Mouse (Mus musculus) limb, embryonic 10.5 days (tissue): Measurements from ENCODE around the gene Tmem38a. TPM values are rescaled to one million over a fixed set of nuclear protein-coding genes. Genes with fewer than 3 reads are reported as not detected.

Source experiments
- DNase-seq: peaks from one replicate; pipeline ENCODE4 v3.0.0-alpha.2; 2017; ENCODE audit warnings: low spot score
- H3K27ac ChIP-seq: fragments of 300-500 bp; sonication (generic); 2 replicates; pipeline ENCODE4 v1.5.1; 2016; ENCODE audit warnings: mild to moderate bottlenecking
- H3K27me3 ChIP-seq: fragments of 300-500 bp; sonication (generic); 2 replicates; pipeline ENCODE4 v1.6.1; 2016; ENCODE audit warnings: low read depth, mild to moderate bottlenecking; ENCODE audit not compliant: poor library complexity, severe bottlenecking
- H3K36me3 ChIP-seq: fragments of 300-500 bp; sonication (generic); 2 replicates; pipeline ENCODE4 v1.6.1; 2016; ENCODE audit warnings: mild to moderate bottlenecking, moderate library complexity
- H3K4me1 ChIP-seq: fragments of 300-500 bp; sonication (generic); 2 replicates; pipeline ENCODE4 v1.6.1; 2016
- H3K4me3 ChIP-seq: fragments of 300-500 bp; sonication (generic); 2 replicates; pipeline ENCODE4 v1.5.1; 2016; ENCODE audit warnings: mild to moderate bottlenecking, moderate library complexity
- H3K9me3 ChIP-seq: fragments of 300-500 bp; sonication (generic); replicated peaks from 2 replicates; pipeline ENCODE4 v1.6.1; 2016; ENCODE audit warnings: mild to moderate bottlenecking
- WGBS: fragments of 180-500 bp; shearing (Covaris S2); methylation state at CpG from one replicate; pipeline ENCODE4 v1.1.7; 2016; 5-methylcytosine and 5-hydroxymethylcytosine counted together
- polyA plus RNA-seq: library from polyadenylated mRNA; unstranded; fragments of >200 nt; fragmentation: Nextera tagmentation; extraction: Ambion mirVana; gene quantifications from 2 replicates; pipeline ENCODE4 v1.2.1, GENCODE M21; 2016

Tmem38a gene
- polyA plus RNA-seq, 1 experiment from 2014 or later, result 9.6 TPM

DNA sequence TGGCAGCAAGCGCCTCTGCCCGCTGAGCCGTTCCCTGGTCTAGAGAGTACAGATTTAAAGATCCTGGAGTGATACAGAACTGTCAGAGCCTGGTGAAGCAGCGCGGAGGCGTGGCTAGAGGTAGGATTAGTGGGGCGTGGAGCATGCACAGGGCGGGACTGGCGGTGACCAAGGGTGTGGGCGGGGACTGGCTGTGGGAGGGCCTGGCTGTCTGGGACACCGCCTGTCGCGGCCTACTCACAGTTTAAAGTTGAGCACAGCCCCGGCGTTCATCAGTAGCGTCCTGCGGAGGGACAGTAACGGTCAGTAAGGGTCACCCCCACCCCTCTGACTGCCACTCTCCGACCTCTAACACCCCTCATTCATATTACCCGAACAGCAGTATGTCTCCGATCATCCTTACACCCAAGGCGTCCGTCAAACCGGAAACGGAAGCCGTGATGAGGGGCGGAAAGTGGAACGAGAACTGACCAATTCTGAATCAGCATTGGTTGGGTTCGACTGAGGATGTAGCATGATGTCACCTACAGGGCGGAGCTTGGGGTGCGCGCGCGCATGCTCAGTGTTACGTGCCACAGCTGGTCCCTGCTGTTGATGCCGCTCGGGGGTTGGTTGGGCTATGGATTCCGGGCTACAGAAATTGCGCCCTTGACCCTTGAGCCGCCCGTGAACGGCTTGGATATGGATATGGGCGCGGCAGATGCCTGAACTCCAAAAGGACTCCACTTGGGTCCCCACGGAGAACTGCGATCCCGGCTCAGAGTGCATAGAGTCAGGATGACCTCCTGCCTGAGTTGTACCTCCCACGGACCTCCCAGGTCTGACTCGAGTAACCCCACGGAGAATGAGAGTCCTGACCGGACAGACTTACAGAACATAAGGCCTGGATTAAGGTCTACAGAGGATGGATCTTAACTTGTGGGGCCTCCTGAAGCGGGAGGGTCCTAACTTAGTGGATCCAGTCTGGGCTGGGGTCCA, 933 bp upstream of the Tmem38a start, which contains the start of gene Smim7:
Gene Smim7, minus strand, starts transcription at position 456 of the 978 bp plus-strand sequence.
- H3K4me3 ChIP-seq, result peak within 1 kb of the TSS; percentile 65
- no peaks in the 10 kb centered on the region for H3K27me3 ChIP-seq
- peak; percentile 96 for DNase-seq
- peak within 1 kb of the TSS; percentile 87 for H3K27ac ChIP-seq
- H3K9me3 ChIP-seq, result no peaks in the 10 kb centered on the region
- under 1% methylated on average over 52 of the region's 52 CpGs for WGBS
- H3K4me1 ChIP-seq, result peaks cover 26% of the 10 kb centered on the region
- peaks cover 39% of the 10 kb centered on the region for H3K36me3 ChIP-seq

GRCm38 (mm10) chr8:72572507-72572906, 652 bp downstream of the Tmem38a start:
- Histone ChIP-seq H3K36me3 (peaks cover 23% of the 10 kb centered on the region), H3K4me3 (peak overlapping the region; percentile 65), H3K4me1 (peaks cover 26% of the 10 kb centered on the region), H3K27ac (peak overlapping the region; percentile 87), H3K9me3 (no peaks in the 10 kb centered on the region), H3K27me3 (no peaks in the 10 kb centered on the region)
- WGBS, result 4% methylated on average over 10 of the region's 10 CpGs
- no peak for DNase-seq

GRCm38 (mm10) chr8:72573450-72573849, 1.6 kb downstream of the Tmem38a start:
- Histone ChIP-seq H3K27ac (no peak overlapping the region), H3K4me1 (peaks cover 26% of the 10 kb centered on the region), H3K27me3 (no peaks in the 10 kb centered on the region), H3K9me3 (no peaks in the 10 kb centered on the region), H3K36me3 (peaks cover 14% of the 10 kb centered on the region), H3K4me3 (no peak overlapping the region)
- DNase-seq, result no peak
- WGBS, result 89% methylated on average over 6 of the region's 6 CpGs

DNA sequence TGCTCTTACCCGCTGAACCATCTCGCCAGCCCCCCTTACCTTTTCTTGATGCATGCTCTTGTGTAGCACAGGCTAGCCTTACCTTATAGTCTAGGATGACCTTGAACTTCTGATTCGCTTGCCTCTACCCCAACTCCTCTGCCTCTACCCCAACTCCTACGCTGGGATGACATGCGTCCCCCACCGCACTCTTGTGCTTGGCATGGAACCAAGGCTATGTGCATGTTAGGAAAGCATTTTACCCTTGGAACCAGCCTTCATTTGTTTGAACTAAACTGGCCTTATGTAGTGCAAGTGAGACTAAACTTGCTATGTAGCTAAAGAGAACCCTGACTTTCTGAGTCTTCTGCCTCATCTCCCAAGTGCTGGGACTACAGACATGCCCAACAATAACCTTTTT, 4.1 kb downstream of the Tmem38a start:
- 93% methylated on average over 6 of the region's 6 CpGs for WGBS
- no peak overlapping the region for H3K27ac ChIP-seq
- no peak for DNase-seq

GRCm38 (mm10) chr8:72577266-72577665, 5.4 kb downstream of the Tmem38a start:
- Histone ChIP-seq H3K4me1 (peaks cover 7% of the 10 kb centered on the region), H3K36me3 (no peaks in the 10 kb centered on the region), H3K9me3 (no peaks in the 10 kb centered on the region), H3K27ac (no peak overlapping the region), H3K4me3 (no peak overlapping the region), H3K27me3 (no peaks in the 10 kb centered on the region)
- WGBS, result 87% methylated on average over 3 of the region's 3 CpGs
- DNase-seq, result no peak

More for the DNA sequence above, 4.1 kb downstream of the Tmem38a start:
- Histone ChIP-seq H3K27me3 (no peaks in the 10 kb centered on the region), H3K4me1 (peaks cover 13% of the 10 kb centered on the region), H3K9me3 (no peaks in the 10 kb centered on the region), H3K4me3 (no peak overlapping the region), H3K36me3 (no peaks in the 10 kb centered on the region)

DNA sequence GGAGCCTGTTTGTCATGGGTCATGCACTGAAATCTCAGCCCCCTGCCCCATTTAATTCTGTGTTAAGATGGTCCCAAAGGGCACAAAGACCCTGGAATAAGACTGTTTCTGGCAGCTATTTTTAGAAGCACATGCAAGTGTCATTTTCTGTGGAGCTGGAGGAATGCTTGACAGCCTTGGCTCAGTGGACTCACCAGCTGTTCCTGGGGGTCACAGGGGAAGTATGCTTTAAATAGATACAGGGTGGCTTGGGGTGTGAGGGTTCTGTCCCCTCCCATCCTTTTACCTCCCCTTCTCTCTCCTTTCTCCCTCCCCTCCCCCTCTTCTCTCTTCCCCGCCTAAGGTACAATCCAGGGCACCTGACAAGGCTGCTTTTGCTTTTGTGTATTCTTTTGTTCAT, 6.1 kb downstream of the Tmem38a start:
- Histone ChIP-seq H3K27me3 (no peaks in the 10 kb centered on the region), H3K9me3 (no peaks in the 10 kb centered on the region), H3K27ac (no peak overlapping the region), H3K36me3 (no peaks in the 10 kb centered on the region), H3K4me3 (no peak overlapping the region), H3K4me1 (peaks cover under 1% of the 10 kb centered on the region; the same call in 1 of the 2 replicates)
- WGBS, result 73% methylated on average over 1 of the region's 1 CpGs
- DNase-seq, result no peak

DNA sequence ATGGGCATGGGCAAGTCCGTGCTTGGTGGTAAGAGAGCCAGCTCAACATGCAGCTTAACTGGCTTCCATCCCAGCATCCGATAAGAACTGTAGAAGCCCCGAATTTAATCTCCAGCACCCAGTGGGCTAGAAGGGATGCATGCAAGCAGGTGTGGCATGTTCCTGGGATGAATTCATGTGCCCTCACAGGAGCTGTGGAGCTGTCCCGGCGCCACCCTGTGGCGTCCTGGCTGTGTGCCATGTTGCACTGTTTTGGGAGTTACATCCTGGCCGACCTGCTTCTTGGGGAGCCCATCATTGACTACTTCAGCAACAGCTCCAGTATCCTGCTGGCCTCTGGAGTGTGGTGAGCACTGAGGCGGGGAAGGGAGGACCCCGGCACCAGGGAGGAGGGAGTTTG, 7.5 kb downstream of the Tmem38a start:
- H3K4me3 ChIP-seq, result no peak overlapping the region
- no peaks in the 10 kb centered on the region for H3K27me3 ChIP-seq
- H3K4me1 ChIP-seq, result no peaks in the 10 kb centered on the region
- H3K27ac ChIP-seq, result no peak overlapping the region
- WGBS, result 75% methylated on average over 9 of the region's 9 CpGs
- DNase-seq, result no peak
- H3K36me3 ChIP-seq, result no peaks in the 10 kb centered on the region
- no peaks in the 10 kb centered on the region for H3K9me3 ChIP-seq

- Histone ChIP-seq H3K27me3 (no peaks in the 10 kb centered on the region), H3K9me3 (no peaks in the 10 kb centered on the region), H3K27ac (no peak overlapping the region), H3K4me3 (no peak overlapping the region), H3K36me3 (no peaks in the 10 kb centered on the region), H3K4me1 (no peaks in the 10 kb centered on the region)
- WGBS, result 83% methylated on average over 7 of the region's 7 CpGs
- DNase-seq, result no peak
These were observed 11.4 kb downstream of the Tmem38a start for GRCm38 (mm10) chr8:72583056-72583771.

DNA sequence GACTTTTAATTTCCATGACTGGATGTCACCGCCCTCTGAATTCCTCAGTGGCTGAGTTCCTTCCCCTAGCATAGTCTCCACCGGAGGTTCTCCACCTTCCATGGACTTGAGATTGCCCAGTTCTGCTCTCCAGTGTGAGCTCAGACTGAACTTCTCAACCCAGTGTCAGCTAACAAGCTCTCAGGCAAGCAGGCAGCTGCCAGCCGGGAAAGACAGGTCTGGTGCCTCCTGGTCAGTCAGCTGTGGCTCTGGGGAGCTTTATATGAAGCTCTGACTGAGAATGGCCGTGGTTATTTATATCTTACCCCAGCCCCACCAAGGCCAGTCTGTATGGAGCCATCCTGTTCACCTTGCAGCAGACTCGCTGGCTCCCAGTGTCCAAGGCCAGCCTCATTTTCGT, 12.5 kb downstream of the Tmem38a start:
- Histone ChIP-seq H3K27me3 (no peaks in the 10 kb centered on the region), H3K4me3 (no peak overlapping the region), H3K4me1 (no peaks in the 10 kb centered on the region), H3K36me3 (no peaks in the 10 kb centered on the region), H3K9me3 (no peaks in the 10 kb centered on the region), H3K27ac (no peak overlapping the region)
- WGBS, result 85% methylated on average over 6 of the region's 6 CpGs
- no peak for DNase-seq

DNA sequence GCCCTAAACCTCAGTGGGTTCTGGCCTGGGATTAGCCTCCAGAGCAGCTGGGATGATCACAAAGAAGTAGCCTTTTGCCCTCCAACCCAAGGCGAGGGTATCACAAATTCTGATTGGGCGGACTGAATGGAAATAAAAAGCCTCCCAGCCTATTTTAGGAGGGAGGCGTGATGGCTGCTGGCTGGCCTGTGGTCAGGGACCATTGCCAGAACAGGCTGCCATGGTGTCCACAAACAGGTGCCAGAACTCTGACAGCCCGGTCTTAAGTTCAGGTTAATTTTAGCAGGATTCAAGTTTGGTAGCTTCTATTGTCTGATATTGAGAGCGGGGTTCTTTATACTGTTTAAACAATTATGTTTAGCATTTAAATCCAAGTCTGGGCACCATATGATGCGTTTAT, 16.0 kb downstream of the Tmem38a start:
- no peaks in the 10 kb centered on the region for H3K4me1 ChIP-seq
- no peaks in the 10 kb centered on the region for H3K27me3 ChIP-seq
- H3K9me3 ChIP-seq, result no peaks in the 10 kb centered on the region
- H3K4me3 ChIP-seq, result no peak overlapping the region
- no peak for DNase-seq
- 75% methylated on average over 6 of the region's 6 CpGs for WGBS
- no peak overlapping the region for H3K27ac ChIP-seq
- H3K36me3 ChIP-seq, result no peaks in the 10 kb centered on the region

GRCm38 (mm10) chr8:72588865-72589264, 17.0 kb downstream of the Tmem38a start:
- H3K4me1 ChIP-seq, result no peaks in the 10 kb centered on the region
- H3K27me3 ChIP-seq, result no peaks in the 10 kb centered on the region
- no peak for DNase-seq
- 90% methylated on average over 10 of the region's 10 CpGs for WGBS
- no peak overlapping the region for H3K27ac ChIP-seq
- no peaks in the 10 kb centered on the region for H3K36me3 ChIP-seq
- H3K4me3 ChIP-seq, result no peak overlapping the region
- no peaks in the 10 kb centered on the region for H3K9me3 ChIP-seq

- no peaks in the 10 kb centered on the region for H3K9me3 ChIP-seq
- H3K27ac ChIP-seq, result no peak overlapping the region
- H3K27me3 ChIP-seq, result no peaks in the 10 kb centered on the region
- H3K4me1 ChIP-seq, result no peaks in the 10 kb centered on the region
- 81% methylated on average over 7 of the region's 7 CpGs for WGBS
- no peaks in the 10 kb centered on the region for H3K36me3 ChIP-seq
- no peak for DNase-seq
- no peak overlapping the region for H3K4me3 ChIP-seq
These were observed 17.4 kb downstream of the Tmem38a start for GRCm38 (mm10) chr8:72589286-72589685.

- no peak overlapping the region for H3K27ac ChIP-seq
- H3K27me3 ChIP-seq, result no peaks in the 10 kb centered on the region
- H3K9me3 ChIP-seq, result no peaks in the 10 kb centered on the region
- H3K4me3 ChIP-seq, result no peak overlapping the region
- 59% methylated on average over 2 of the region's 2 CpGs for WGBS
- no peaks in the 10 kb centered on the region for H3K4me1 ChIP-seq
- H3K36me3 ChIP-seq, result no peaks in the 10 kb centered on the region
- peak; percentile 40 for DNase-seq
These were observed 18.3 kb downstream of the Tmem38a start for GRCm38 (mm10) chr8:72590198-72590597.
